Mouse (Mus musculus): Measurements from ENCODE around the gene Olfr658. TPM values are rescaled to one million over a fixed set of nuclear protein-coding genes. Genes with fewer than 3 reads are reported as not detected.

Gene Olfr658
- polyA plus RNA-seq, 1 experiment from 2014 or later: 0.10 TPM

Other genes starting within 250 kb of the Olfr658 start
- not detected in 2 replicates for gene Trim30c, start 246.5 kb downstream of the Olfr658 start, polyA plus RNA-seq (2015; fragmentation: Nextera tagmentation; extraction: Ambion mirVana)
- gene Trim30a, start 182.1 kb downstream of the Olfr658 start, polyA plus RNA-seq (2015; fragmentation: Nextera tagmentation; extraction: Ambion mirVana): 0.42 and 0.48 TPM in 2 replicates
- gene Trim30d, start 139.5 kb downstream of the Olfr658 start, polyA plus RNA-seq (2015; fragmentation: Nextera tagmentation; extraction: Ambion mirVana): 0.36 and 0.50 TPM in 2 replicates
- gene Olfr651, start 97.2 kb downstream of the Olfr658 start, polyA plus RNA-seq (2015; fragmentation: Nextera tagmentation; extraction: Ambion mirVana): not detected in 2 replicates
- not detected in 2 replicates for gene Olfr652, start 86.4 kb downstream of the Olfr658 start, polyA plus RNA-seq (2015; fragmentation: Nextera tagmentation; extraction: Ambion mirVana)
- gene Olfr653, start 70.0 kb downstream of the Olfr658 start, polyA plus RNA-seq (2015; fragmentation: Nextera tagmentation; extraction: Ambion mirVana): not detected in 2 replicates
- not detected in 2 replicates for gene Olfr654, start 60.3 kb downstream of the Olfr658 start, polyA plus RNA-seq (2015; fragmentation: Nextera tagmentation; extraction: Ambion mirVana)
- gene Olfr655, start 45.5 kb downstream of the Olfr658 start, polyA plus RNA-seq (2015; fragmentation: Nextera tagmentation; extraction: Ambion mirVana): not detected in 2 replicates
- gene Olfr656, start 33.4 kb downstream of the Olfr658 start, polyA plus RNA-seq (2015; fragmentation: Nextera tagmentation; extraction: Ambion mirVana): not detected in 2 replicates
- not detected in 2 replicates for gene Olfr657, start 22.5 kb downstream of the Olfr658 start, polyA plus RNA-seq (2015; fragmentation: Nextera tagmentation; extraction: Ambion mirVana)
- gene Olfr659, start 19.4 kb upstream of the Olfr658 start, polyA plus RNA-seq (2015; fragmentation: Nextera tagmentation; extraction: Ambion mirVana): not detected in 2 replicates
- not detected in 2 replicates for gene Olfr661, start 39.2 kb upstream of the Olfr658 start, polyA plus RNA-seq (2015; fragmentation: Nextera tagmentation; extraction: Ambion mirVana)
- not detected in 2 replicates for gene Usp17le, start 130.2 kb upstream of the Olfr658 start, polyA plus RNA-seq (2015; fragmentation: Nextera tagmentation; extraction: Ambion mirVana)
- not detected in 2 replicates for gene Usp17lb, start 195.3 kb upstream of the Olfr658 start, polyA plus RNA-seq (2015; fragmentation: Nextera tagmentation; extraction: Ambion mirVana)
- gene Usp17la, start 209.7 kb upstream of the Olfr658 start, polyA plus RNA-seq (2015; fragmentation: Nextera tagmentation; extraction: Ambion mirVana): not detected in 2 replicates
- not detected in 2 replicates for gene Olfr665, start 230.7 kb upstream of the Olfr658 start, polyA plus RNA-seq (2015; fragmentation: Nextera tagmentation; extraction: Ambion mirVana)
- gene Olfr666, start 248.6 kb upstream of the Olfr658 start, polyA plus RNA-seq (2015; fragmentation: Nextera tagmentation; extraction: Ambion mirVana): not detected in 2 replicates

Measured in midbrain, embryonic 16.5 days (tissue).